Mouse (Mus musculus): ENCODE measurements at regions not wholly inside any gene's neighbourhood (a gene's known extent, or its start where the extent isn't known, plus 50 kb on each side); places are given as distances from the start of the nearest gene placed in this dataset.
"Not testable (repeated sequence)": the region's sequence is repeated elsewhere in the genome, so short reads cannot be mapped to it uniquely, and the experiment has no call there.

- DNase-seq (ENCODE audit: low read depth, low spot score), result no peak
Observed at GRCm38 (mm10) chr14:71660166-71660565, 831.5 kb downstream of the Gm9195 start.

- DNase-seq (ENCODE audit: low read depth, low spot score), result no peak
Observed at GRCm38 (mm10) chr14:71654785-71655627, 836.6 kb downstream of the Gm9195 start.

GRCm38 (mm10) chr14:71642536-71642935, 849.1 kb downstream of the Gm9195 start:
- DNase-seq (ENCODE audit: low read depth, low spot score), result no peak

GRCm38 (mm10) chr14:71639083-71639482, 852.6 kb downstream of the Gm9195 start:
- no peak for DNase-seq (ENCODE audit: low read depth, low spot score)

GRCm38 (mm10) chr14:71635091-71635490, 856.5 kb downstream of the Gm9195 start:
- no peak for DNase-seq (ENCODE audit: low read depth, low spot score)

GRCm38 (mm10) chr14:71609698-71610301, 881.8 kb downstream of the Gm9195 start:
- DNase-seq (ENCODE audit: low read depth, low spot score), result no peak

- no peak for DNase-seq (ENCODE audit: low read depth, low spot score)
Observed at GRCm38 (mm10) chr14:71603710-71604109, 887.9 kb downstream of the Gm9195 start.

GRCm38 (mm10) chr14:71597859-71598258, 893.8 kb downstream of the Gm9195 start:
- no peak for DNase-seq (ENCODE audit: low read depth, low spot score)

- DNase-seq (ENCODE audit: low read depth, low spot score), result no peak
Observed at GRCm38 (mm10) chr14:71588694-71589240, 902.9 kb downstream of the Gm9195 start.

- no peak for DNase-seq (ENCODE audit: low read depth, low spot score)
Observed at GRCm38 (mm10) chr14:71588006-71588405, 903.6 kb downstream of the Gm9195 start.

- no peak for DNase-seq (ENCODE audit: low read depth, low spot score)
Observed at GRCm38 (mm10) chr14:71564816-71565215, 926.8 kb downstream of the Gm9195 start.

GRCm38 (mm10) chr14:71561906-71562305, 929.7 kb downstream of the Gm9195 start:
- DNase-seq (ENCODE audit: low read depth, low spot score), result no peak

GRCm38 (mm10) chr14:71554324-71554723, 937.3 kb downstream of the Gm9195 start:
- not testable (repeated sequence) for DNase-seq (ENCODE audit: low read depth, low spot score)

- DNase-seq (ENCODE audit: low read depth, low spot score), result no peak
Observed at GRCm38 (mm10) chr14:71543580-71543979, 943.9 kb upstream of the Fam160b2 start.

GRCm38 (mm10) chr14:71532074-71532659, 932.5 kb upstream of the Fam160b2 start:
- DNase-seq (ENCODE audit: low read depth, low spot score), result no peak

- DNase-seq (ENCODE audit: low read depth, low spot score), result no peak
Observed at GRCm38 (mm10) chr14:71531298-71531697, 931.7 kb upstream of the Fam160b2 start.

GRCm38 (mm10) chr14:71530421-71530820, 930.8 kb upstream of the Fam160b2 start:
- DNase-seq (ENCODE audit: low read depth, low spot score), result no peak

GRCm38 (mm10) chr14:71518541-71518940, 918.9 kb upstream of the Fam160b2 start:
- no peak for DNase-seq (ENCODE audit: low read depth, low spot score)

- no peak for DNase-seq (ENCODE audit: low read depth, low spot score)
Observed at GRCm38 (mm10) chr14:71500851-71501250, 901.2 kb upstream of the Fam160b2 start.

GRCm38 (mm10) chr14:71491201-71491600, 891.6 kb upstream of the Fam160b2 start:
- no peak for DNase-seq (ENCODE audit: low read depth, low spot score)

- DNase-seq (ENCODE audit: low read depth, low spot score), result no peak
Observed at GRCm38 (mm10) chr14:71486176-71486970, 886.7 kb upstream of the Fam160b2 start.

- DNase-seq (ENCODE audit: low read depth, low spot score), result no peak
Observed at GRCm38 (mm10) chr14:71475656-71476055, 876.0 kb upstream of the Fam160b2 start.
